Mouse (Mus musculus) olfactory bulb, adult 2 months (tissue): ENCODE measurements around the gene Mbd5. TPM values are rescaled to one million over a fixed set of nuclear protein-coding genes. Genes with fewer than 3 reads are reported as not detected.

Experiments
- H3K27ac ChIP-seq: fragments of 200-500 bp; 2 replicates; pipeline ENCODE4 v1.5.1; 2012; ENCODE audit warnings: low read depth, low read length; ENCODE audit not compliant: insufficient read depth
- H3K4me1 ChIP-seq: fragments of 200-500 bp; 2 replicates; pipeline ENCODE4 v1.6.1; 2012; ENCODE audit warnings: low read length; ENCODE audit not compliant: control insufficient read depth, insufficient read depth
- H3K4me3 ChIP-seq: fragments of 200-500 bp; 2 replicates; pipeline ENCODE4 v1.5.1; 2012; ENCODE audit warnings: mild to moderate bottlenecking, low read depth, low read length, moderate library complexity; ENCODE audit not compliant: insufficient read depth
- CTCF ChIP-seq: fragments of 200-500 bp; IDR thresholded peaks from 2 replicates; pipeline ENCODE4 v1.5.1; 2012; ENCODE audit warnings: low read depth, mild to moderate bottlenecking, low read length, moderate library complexity; ENCODE audit not compliant: insufficient read depth
- POLR2A ChIP-seq: fragments of 200-500 bp; IDR thresholded peaks from 2 replicates; pipeline ENCODE4 v1.6.1; 2012; ENCODE audit warnings: mild to moderate bottlenecking, low read depth, low read length, moderate library complexity; ENCODE audit not compliant: insufficient read depth
- WGBS: fragments of 180-500 bp; shearing (Covaris S2); methylation state at CpG from one replicate; pipeline ENCODE4 v1.1.7; 2018; 5-methylcytosine and 5-hydroxymethylcytosine counted together
- polyA plus RNA-seq: library from polyadenylated mRNA; stranded (reverse); fragments of >200 nt; gene quantifications from 2 replicates; pipeline ENCODE4 v1.2.4, GENCODE M21; 2012; ENCODE audit warnings: low replicate concordance; ENCODE audit not compliant: missing spikeins, insufficient read depth, insufficient read length

The Mbd5 gene
- not detected in 2 replicates for polyA plus RNA-seq

- under 1% methylated on average over 48 of the region's 49 CpGs for WGBS
- no peaks in the 10 kb centered on the region for H3K4me1 ChIP-seq
- no peak for TF ChIP-seq CTCF
- peak; percentile 86 for TF ChIP-seq POLR2A
- H3K4me3 ChIP-seq = peak within 1 kb of the TSS; percentile 95
- H3K27ac ChIP-seq = peak within 1 kb of the TSS; percentile 100
Measured at GRCm38 (mm10) chr2:48948841-48949584, at the start of gene Mbd5. Gene Mbd5, plus strand, starts transcription at chr2:48949508.

- H3K4me3 ChIP-seq = no peak overlapping the region
- 43% methylated on average over 2 of the region's 2 CpGs for WGBS
- no peaks in the 10 kb centered on the region for H3K4me1 ChIP-seq
- TF ChIP-seq POLR2A (no peak), CTCF (no peak)
- H3K27ac ChIP-seq = no peak overlapping the region
Measured at GRCm38 (mm10) chr2:48908866-48909265, 40.4 kb upstream of the Mbd5 start.

GRCm38 (mm10) chr2:48914185-48914584 is 35.1 kb upstream of the Mbd5 start:
- Histone ChIP-seq H3K4me3 (no peak overlapping the region), H3K27ac (no peak overlapping the region), H3K4me1 (no peaks in the 10 kb centered on the region)
- TF ChIP-seq CTCF = no peak
- no peak for TF ChIP-seq POLR2A
- 49% methylated on average over 1 of the region's 1 CpGs for WGBS

DNA sequence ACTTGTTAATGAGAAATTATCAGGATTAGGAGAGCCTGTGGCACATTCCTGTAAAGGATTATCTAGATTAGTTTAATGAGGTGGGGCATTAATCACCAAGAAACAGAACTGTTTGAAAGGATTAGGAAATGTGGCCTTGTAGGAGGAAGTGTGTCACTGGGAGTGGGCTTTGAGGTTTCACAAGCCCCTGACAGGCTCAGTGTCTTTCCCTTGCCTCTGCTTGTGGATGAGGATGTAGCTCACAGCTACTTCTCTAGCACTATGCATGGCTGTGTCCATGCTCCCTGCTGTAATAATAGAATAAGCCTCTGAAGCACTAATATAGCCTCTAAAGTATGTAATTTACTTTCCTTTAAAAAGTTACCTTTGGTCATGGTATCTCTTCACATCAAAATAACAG is 33.5 kb upstream of the Mbd5 start:
- Histone ChIP-seq H3K27ac (no peak overlapping the region), H3K4me1 (no peaks in the 10 kb centered on the region), H3K4me3 (no peak overlapping the region)
- no peak for TF ChIP-seq CTCF
- no peak for TF ChIP-seq POLR2A

DNA sequence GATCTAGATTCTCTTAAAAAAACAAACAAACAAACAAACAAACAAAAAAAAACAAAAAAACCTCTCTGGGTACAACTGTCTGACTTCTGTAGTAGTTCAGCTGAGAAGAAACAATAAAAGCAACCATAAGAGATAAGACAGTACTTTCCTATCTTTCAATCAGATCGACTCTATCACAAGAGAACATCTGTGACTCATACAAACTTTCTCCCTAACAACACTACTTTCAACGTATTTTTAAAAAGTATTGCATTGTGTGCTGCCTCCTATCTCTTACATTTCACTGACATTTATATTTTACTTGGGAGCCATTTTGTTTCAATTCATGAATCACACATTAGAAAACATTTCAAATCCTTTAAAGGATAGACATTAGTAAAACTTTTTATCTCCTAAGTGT is 14.2 kb upstream of the Mbd5 start:
- 86% methylated on average over 2 of the region's 2 CpGs for WGBS
- H3K4me1 ChIP-seq = no peaks in the 10 kb centered on the region
- TF ChIP-seq CTCF = no peak
- no peak for TF ChIP-seq POLR2A
- H3K27ac ChIP-seq = no peak overlapping the region
- no peak overlapping the region for H3K4me3 ChIP-seq

GRCm38 (mm10) chr2:48947761-48948160 is 1.5 kb upstream of the Mbd5 start:
- H3K4me1 ChIP-seq = no peaks in the 10 kb centered on the region
- H3K4me3 ChIP-seq = no peak overlapping the region
- 43% methylated on average over 3 of the region's 3 CpGs for WGBS
- H3K27ac ChIP-seq = no peak overlapping the region
- TF ChIP-seq CTCF = no peak
- TF ChIP-seq POLR2A = no peak

DNA sequence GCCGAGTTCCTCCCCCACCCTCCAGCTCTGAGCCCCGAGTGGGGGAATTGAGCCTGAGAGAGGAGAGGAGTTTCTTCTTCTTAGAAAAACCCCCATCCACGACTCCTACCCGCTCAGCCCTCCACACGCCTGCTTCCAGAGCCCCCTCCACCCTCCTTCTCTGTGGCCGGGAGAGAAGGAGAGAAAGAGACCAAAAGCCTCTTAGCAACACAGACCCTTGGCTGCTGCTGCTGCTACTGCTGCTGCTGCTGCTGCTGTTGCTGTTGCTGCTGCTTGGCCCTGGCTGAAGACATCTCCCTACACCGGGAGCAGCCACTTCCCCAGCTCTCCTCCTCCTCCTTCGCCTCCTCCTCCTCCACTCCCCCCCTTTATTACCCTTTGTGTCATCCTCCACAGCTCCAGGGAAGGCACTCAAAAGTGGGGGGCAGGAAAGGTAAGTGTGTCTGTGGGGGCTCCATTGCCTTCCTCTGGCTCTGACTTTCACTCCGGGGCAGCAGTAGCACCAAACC is 489 bp downstream of the Mbd5 start:
- Histone ChIP-seq H3K4me3 (peak overlapping the region; percentile 95), H3K4me1 (no peaks in the 10 kb centered on the region), H3K27ac (peak overlapping the region; percentile 100)
- 0 out of 2 replicates have a peak, but pooled peaks have one; percentile 22 for TF ChIP-seq POLR2A
- TF ChIP-seq CTCF = no peak
- 1% methylated on average over 9 of the region's 9 CpGs for WGBS

GRCm38 (mm10) chr2:48950252-48950315 is 776 bp downstream of the Mbd5 start, which contains the start of gene Orc4:
Gene Orc4, minus strand, starts transcription at chr2:48950277.
- H3K4me1 ChIP-seq = no peaks in the 10 kb centered on the region
- peak within 1 kb of the TSS; percentile 95 for H3K4me3 ChIP-seq
- no peak for TF ChIP-seq POLR2A
- TF ChIP-seq CTCF = no peak
- WGBS = 0% methylated on average over 2 of the region's 2 CpGs
- peak within 1 kb of the TSS; percentile 100 for H3K27ac ChIP-seq

DNA sequence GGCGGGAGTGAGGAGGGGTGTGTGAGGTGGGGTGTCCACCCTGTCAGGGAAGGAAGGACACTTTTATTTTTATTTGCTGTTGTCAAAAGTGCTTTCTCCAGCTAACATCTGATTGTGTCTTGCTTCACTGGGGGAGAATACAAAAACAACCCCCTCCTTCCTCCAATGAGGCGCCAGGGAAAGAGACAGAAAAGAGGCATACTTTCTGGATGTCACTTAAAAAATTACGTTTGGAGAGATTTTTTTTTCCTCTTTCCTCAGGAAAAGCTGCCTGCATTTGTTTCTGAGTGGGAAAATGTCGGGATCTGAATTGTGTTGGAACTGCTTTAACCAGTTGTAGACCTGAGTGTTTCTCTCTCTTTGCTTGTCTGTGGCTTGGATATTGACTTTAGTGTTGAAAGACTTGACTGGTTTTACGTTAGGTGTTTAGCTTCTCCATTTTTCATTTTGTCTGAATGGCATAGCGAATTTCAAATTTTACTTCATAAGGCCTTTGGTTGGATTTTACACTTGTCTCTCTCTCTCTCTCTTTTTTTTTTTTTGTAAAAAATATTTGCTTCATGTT is 1.1 kb downstream of the Mbd5 start:
- 7% methylated on average over 5 of the region's 6 CpGs for WGBS
- H3K4me3 ChIP-seq = peak overlapping the region; percentile 95
- TF ChIP-seq CTCF (no peak), POLR2A (no peak)
- no peak overlapping the region for H3K27ac ChIP-seq
- H3K4me1 ChIP-seq = no peaks in the 10 kb centered on the region

DNA sequence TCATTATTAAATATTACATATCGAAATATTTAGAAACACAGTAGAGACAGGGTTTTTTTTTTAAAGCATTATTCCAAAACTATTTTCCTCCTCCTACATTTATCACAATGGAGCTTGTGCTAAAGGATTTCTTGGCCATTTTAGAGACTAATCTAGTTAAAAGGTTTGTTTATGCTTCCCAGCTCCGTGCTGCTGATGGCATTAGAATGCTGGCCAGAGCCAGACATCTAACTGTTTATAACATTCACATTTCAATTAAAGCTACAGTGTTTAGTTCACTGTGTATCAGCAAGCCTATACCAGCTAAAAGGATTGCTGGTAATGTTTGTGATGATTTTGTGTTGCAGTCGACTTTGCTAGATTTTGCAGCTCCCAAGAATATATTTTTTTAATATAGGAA is 7.3 kb downstream of the Mbd5 start:
- 39% methylated on average over 3 of the region's 3 CpGs for WGBS
- no peaks in the 10 kb centered on the region for H3K4me1 ChIP-seq
- no peak overlapping the region for H3K27ac ChIP-seq
- TF ChIP-seq POLR2A (no peak), CTCF (no peak)
- H3K4me3 ChIP-seq = no peak overlapping the region

DNA sequence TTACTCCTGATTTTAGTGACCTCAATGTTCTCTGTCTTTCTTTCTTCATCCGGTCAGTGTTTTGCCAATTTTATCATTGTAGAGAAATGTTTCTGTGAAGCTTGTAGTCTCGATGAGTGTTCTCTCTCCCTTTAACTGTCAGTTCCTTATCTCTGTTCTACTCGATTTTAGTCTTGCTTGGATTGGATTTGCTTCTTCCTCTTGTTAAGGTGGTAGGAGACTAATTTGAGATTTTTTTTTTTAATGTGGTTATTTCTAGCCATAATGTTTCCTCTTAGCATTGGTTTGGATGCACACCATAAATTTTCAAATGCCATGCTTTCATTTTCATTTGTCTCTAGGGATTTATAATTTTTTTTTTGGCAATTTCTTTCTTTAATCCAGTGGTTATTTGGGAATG is 29.6 kb downstream of the Mbd5 start:
- WGBS = 86% methylated on average over 3 of the region's 3 CpGs
- Histone ChIP-seq H3K27ac (no peak overlapping the region), H3K4me3 (no peak overlapping the region), H3K4me1 (no peaks in the 10 kb centered on the region)
- TF ChIP-seq POLR2A (no peak), CTCF (no peak)
